Mouse (Mus musculus) urinary bladder, postnatal 14 days (tissue): Measurements from ENCODE around the gene Bola1.
A peak's percentile ranks its signal among the peaks of the same experiment; 100 is the strongest.
"Not testable (repeated sequence)": the region's sequence is repeated elsewhere in the genome, so short reads cannot be mapped to it uniquely, and the experiment has no call there.

Experiments
- DNase-seq: peaks from one replicate; pipeline ENCODE4 v3.0.0; 2021; ENCODE audit warnings: low spot score

The Bola1 gene

DNA sequence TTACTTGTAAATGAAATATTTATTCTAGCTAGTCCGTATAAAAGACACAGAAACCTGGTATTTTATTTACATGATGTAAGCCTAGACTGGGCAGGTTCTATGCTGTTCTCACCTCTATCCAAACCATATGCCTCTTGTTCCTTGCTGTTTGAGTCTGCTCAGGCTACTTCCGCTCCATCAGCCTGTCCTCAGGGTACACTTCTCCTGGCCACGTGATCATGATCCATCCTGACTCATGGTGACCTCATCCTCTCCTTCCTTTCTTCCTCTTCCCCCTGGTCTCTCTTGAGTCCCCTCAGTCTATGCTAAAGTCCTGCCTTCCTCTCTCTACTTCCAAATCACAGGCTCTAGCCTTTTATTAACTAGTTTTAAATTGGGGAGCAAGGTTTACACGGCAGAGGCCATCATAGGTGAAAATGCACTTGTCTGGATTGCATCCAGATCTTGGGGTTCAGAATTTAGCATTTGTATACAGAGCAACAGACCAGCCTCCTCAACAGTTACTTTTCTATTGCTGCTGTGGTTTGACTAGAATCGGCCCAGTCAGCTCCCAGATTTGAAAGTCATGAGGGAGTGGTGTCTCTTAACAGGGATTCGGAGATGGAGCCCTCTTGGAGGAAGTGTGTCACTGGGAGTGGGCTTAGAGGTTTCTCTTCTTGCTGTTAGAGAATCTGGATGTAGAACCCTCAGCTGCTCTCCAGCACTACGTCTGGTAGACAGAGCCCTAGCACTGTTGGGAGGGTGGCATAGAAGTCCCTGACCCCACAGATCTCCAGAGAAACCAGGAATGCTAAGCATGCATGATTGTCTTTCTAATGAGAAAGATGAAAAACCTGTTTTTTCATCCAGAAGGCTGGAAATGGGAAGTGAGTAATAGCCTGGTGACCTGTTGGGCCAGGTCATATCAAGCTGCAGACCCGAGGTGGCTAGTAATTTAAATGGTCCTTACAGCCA is 7.5 kb upstream of the Bola1 start:
- DNase-seq, result no peak

DNA sequence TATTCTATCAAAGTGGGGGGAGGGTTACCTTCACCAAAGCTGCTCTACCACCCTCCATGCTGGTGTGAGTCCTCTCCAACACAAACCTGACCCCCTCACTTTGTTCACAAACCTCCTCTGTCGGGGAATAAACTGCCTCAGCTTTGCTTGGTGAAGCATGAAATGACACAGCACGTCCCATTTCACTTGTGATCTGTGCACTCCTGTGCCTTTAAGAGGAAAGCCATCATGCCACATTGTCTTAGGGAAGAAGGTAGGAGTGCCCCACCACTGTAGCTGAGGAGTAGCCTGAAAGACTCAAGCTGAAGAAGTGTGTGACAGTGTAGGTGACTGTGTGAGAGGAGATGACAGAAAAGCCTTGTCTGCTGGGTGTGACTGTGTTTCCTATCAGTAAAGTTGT is 5.9 kb upstream of the Bola1 start:
- DNase-seq, result no peak

- DNase-seq, result no peak
Observed at GRCm38 (mm10) chr3:96222774-96223173, 3.3 kb upstream of the Bola1 start.

- DNase-seq, result no peak
Observed at GRCm38 (mm10) chr3:96221640-96222038, 2.1 kb upstream of the Bola1 start.

GRCm38 (mm10) chr3:96220765-96221639 is 1.5 kb upstream of the Bola1 start, which contains the start of the genes Hist2h2ac and Hist2h2be:
Hist2h2ac (minus strand) TSS chr3:96220880.
Hist2h2be (plus strand) TSS chr3:96221119.
- DNase-seq, result peak; percentile 85

- DNase-seq, result not testable (repeated sequence)
Observed at GRCm38 (mm10) chr3:96220131-96220764, 739 bp upstream of the Bola1 start.

DNA sequence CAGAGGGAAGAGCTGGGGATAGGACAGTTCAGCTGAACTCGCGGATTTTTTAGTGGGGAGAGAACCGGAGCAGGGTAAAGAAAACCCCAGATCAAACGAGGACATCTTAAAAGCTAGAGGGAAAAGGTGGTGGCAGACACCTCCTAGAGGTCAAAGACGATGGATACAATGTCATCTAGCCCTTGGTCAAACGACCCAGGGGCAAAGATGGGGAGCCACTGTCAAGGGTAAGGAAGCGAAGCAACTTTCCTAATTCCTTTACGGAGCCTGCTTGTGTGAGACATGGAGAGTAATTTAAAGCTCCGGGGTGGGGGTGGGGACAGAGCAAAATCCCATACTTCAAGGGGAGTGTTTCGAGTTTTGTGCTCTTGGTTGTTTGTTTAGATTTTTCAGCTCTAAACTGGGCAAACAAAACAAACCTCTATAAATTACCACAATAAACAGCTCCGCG is 293 bp downstream of the Bola1 start:
- no peak for DNase-seq

GRCm38 (mm10) chr3:96209242-96209641 is 10.3 kb downstream of the Bola1 start:
- no peak for DNase-seq

- no peak for DNase-seq
Observed at GRCm38 (mm10) chr3:96207819-96208218, 11.7 kb downstream of the Bola1 start.

- DNase-seq, result no peak
Observed at GRCm38 (mm10) chr3:96199731-96200130, 19.8 kb downstream of the Bola1 start.

- not testable (repeated sequence) for DNase-seq
Observed at GRCm38 (mm10) chr3:96198601-96199251, 20.8 kb downstream of the Bola1 start.

GRCm38 (mm10) chr3:96198181-96198580 is 21.3 kb downstream of the Bola1 start:
- DNase-seq, result no peak

DNA sequence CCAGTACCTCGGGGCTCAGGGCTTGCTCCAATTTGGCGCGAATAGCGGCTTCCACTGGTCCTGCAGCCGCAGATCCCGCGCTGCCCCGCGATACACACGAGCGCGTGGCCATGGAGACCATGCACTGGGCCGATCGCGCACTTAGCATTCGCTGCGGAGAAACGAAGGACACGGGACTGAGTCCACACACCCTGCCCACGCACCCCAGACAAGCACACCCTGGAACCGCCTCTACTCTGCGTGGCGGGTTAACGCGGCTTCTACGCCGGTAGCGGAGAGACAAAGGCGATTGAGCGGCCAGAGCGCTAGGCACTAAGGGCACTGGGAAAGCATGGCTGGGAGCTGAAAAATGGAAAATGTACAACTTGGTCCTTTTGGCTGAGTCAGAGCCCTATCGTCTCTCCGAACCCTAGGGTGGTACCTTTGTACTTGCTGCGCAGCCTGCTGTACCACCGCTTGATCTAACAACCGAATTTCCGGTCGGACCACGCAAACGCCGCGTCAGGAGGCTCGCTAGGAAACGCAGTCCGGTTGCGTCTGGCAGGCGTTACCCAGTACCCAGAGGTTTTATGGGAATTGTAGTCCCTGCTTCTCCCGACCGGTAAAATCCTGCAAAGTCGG is 22.3 kb downstream of the Bola1 start:
- DNase-seq, result peak; percentile 91

- DNase-seq, result no peak
Observed at GRCm38 (mm10) chr3:96196437-96197128, 22.9 kb downstream of the Bola1 start.

GRCm38 (mm10) chr3:96195616-96196313 is 23.7 kb downstream of the Bola1 start:
- DNase-seq, result no peak

DNA sequence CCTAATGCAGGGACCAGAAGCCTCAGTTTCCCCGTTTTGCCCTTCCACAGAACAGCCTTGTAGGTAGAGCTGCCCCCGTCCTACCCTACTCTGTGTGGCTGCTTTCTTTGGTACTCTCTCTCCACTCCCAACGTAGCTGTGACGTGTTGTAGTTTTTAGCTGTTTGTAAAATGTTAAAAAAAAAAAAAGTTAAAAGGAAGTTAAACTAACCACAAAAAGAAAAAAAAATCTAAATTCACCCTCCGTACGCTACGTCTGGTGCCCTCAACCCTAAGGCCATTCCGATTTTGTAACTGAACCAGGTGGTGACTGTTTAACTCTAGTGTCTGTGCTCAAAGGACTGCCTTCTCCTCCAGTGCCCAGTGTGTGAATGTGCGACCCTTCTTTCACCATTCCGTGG is 24.5 kb downstream of the Bola1 start:
- DNase-seq, result no peak

GRCm38 (mm10) chr3:96192977-96193376 is 26.5 kb downstream of the Bola1 start:
- no peak for DNase-seq

GRCm38 (mm10) chr3:96182382-96182776 is 37.1 kb downstream of the Bola1 start:
- DNase-seq, result no peak

DNA sequence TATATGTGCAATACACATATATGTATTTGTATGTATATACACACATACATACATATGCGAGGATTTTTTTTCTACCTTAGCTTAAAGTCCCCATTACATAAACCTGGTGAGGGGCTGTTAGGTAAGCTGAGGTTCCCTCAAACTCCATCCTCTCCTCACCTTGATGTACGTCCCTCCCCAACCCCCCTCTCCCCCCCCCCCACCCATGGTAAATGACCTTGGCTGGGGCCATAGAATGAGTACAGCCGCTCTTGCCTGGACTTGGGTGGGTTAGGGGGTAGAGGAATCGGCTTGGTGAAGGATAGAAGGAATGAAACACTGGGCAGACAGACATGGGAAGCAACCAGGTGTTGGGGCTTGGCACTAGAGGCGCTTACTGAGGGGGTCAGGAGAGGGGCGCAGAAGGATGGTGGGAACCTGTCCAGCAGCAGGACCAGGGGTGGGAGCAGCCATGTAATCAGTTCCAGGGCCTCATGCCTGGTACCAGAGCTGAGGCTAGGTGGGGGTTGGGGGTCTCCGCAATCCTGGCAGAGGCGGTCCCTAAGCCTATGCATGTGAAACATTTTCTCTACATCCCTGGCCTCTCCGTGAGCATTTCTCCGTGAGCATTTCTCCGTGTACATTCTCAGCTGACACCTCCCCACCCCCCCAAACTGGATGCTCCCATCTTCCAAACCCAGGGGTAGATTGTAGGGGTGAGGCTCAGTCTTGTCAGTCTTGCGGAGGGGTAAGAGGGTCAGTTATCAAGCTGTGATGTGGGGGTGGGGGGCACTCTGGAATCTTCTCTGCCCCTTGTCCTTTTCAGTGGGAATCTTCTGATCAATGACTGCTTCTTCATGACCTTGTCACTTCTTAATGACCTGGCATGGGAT is 37.8 kb downstream of the Bola1 start:
- no peak for DNase-seq
